Mouse (Mus musculus): Measurements from ENCODE around the gene Def6.
A peak's percentile ranks its signal among the peaks of the same experiment; 100 is the strongest.

The Def6 gene

GRCm38 (mm10) chr17:28271537-28272266 is 64.1 kb downstream of the Def6 start:
- DNase-seq (ENCODE audit: low read depth, low spot score): no peak

- no peak for DNase-seq (ENCODE audit: low read depth, low spot score)
These were observed 64.7 kb downstream of the Def6 start for GRCm38 (mm10) chr17:28272281-28272680.

GRCm38 (mm10) chr17:28272837-28273236 is 65.3 kb downstream of the Def6 start:
- DNase-seq (ENCODE audit: low read depth, low spot score): no peak

GRCm38 (mm10) chr17:28274739-28275138 is 67.2 kb downstream of the Def6 start:
- peak; percentile 34 for DNase-seq (ENCODE audit: low read depth, low spot score)

GRCm38 (mm10) chr17:28277226-28277625 is 69.6 kb downstream of the Def6 start:
- DNase-seq (ENCODE audit: low read depth, low spot score): no peak

GRCm38 (mm10) chr17:28277721-28278120 is 70.1 kb downstream of the Def6 start:
- DNase-seq (ENCODE audit: low read depth, low spot score): no peak

- no peak for DNase-seq (ENCODE audit: low read depth, low spot score)
These were observed 70.6 kb downstream of the Def6 start for GRCm38 (mm10) chr17:28278156-28278555.

Measured in 3T3-L1 (cell line).